Mouse (Mus musculus) stomach, postnatal 0 days (tissue): Measurements from ENCODE around the gene Krtap8-1. TPM values are rescaled to one million over a fixed set of nuclear protein-coding genes. Genes with fewer than 3 reads are reported as not detected.

ENCODE experiments used
- ATAC-seq: fragments of 200-750 bp; cut with Nextera tagmentation; 2 replicates; pipeline ENCODE4 v1.8.0; 2017; ENCODE audit not compliant: low FRiP score, low TSS enrichment
- DNase-seq: peaks from one replicate; pipeline ENCODE4 v3.0.0-alpha.2; 2016; ENCODE audit warnings: low spot score
- H3K27ac ChIP-seq: fragments of 300-500 bp; sonication (generic); replicated peaks from 2 replicates; pipeline ENCODE4 v1.5.1; 2014; ENCODE audit warnings: mild to moderate bottlenecking, control low read depth
- H3K27me3 ChIP-seq: fragments of 300-500 bp; sonication (generic); 2 replicates; pipeline ENCODE4 v1.6.1; 2014; ENCODE audit warnings: low read length; ENCODE audit not compliant: control insufficient read depth, insufficient read depth
- H3K36me3 ChIP-seq: fragments of 300-500 bp; sonication (generic); 2 replicates; pipeline ENCODE4 v1.6.1; 2014; ENCODE audit warnings: low read length, mixed read lengths; ENCODE audit not compliant: control insufficient read depth, insufficient read depth
- H3K4me1 ChIP-seq: fragments of 300-500 bp; sonication (generic); replicated peaks from 2 replicates; pipeline ENCODE4 v1.6.1; 2014; ENCODE audit warnings: antibody characterized with exemption; ENCODE audit not compliant: control insufficient read depth, insufficient read depth
- H3K4me2 ChIP-seq: fragments of 300-500 bp; sonication (generic); replicated peaks from 2 replicates; pipeline ENCODE4 v1.6.1; 2014; ENCODE audit warnings: low read depth, mild to moderate bottlenecking, control low read depth, moderate library complexity
- H3K4me3 ChIP-seq: fragments of 300-500 bp; sonication (generic); 2 replicates; pipeline ENCODE4 v1.5.1; 2014; ENCODE audit warnings: low read depth, low read length, control low read depth
- H3K9ac ChIP-seq: fragments of 300-500 bp; sonication (generic); 2 replicates; pipeline ENCODE4 v1.6.1; 2014; ENCODE audit warnings: mild to moderate bottlenecking, low read length, control low read depth, mixed read lengths
- H3K9me3 ChIP-seq: fragments of 300-500 bp; sonication (generic); 2 replicates; pipeline ENCODE4 v1.6.1; 2016; ENCODE audit warnings: low read length; ENCODE audit not compliant: control insufficient read depth
- CTCF ChIP-seq: IDR thresholded peaks from 2 replicates; pipeline ENCODE4 v1.5.1; 2016; ENCODE audit warnings: antibody characterized with exemption, low read depth, mild to moderate bottlenecking, moderate library complexity
- EP300 ChIP-seq: optimal IDR thresholded peaks from 2 replicates; pipeline ENCODE3; 2016; ENCODE audit warnings: antibody characterized with exemption
- WGBS: fragments of 180-500 bp; shearing (Covaris S2); extraction: QIAGEN DNeasy Blood & Tissue Kit; methylation state at CpG from one replicate; pipeline ENCODE4 v1.1.7; 2014; 5-methylcytosine and 5-hydroxymethylcytosine counted together
- polyA plus RNA-seq: library from polyadenylated mRNA; unstranded; fragments of >200 nt; fragmentation: Nextera tagmentation; extraction: Ambion mirVana; gene quantifications from 2 replicates; pipeline ENCODE4 v1.2.1, GENCODE M21; 2015

Gene Krtap8-1
- polyA plus RNA-seq, 1 experiment from 2014 or later = not detected

- no peak for DNase-seq
- 89% methylated on average over 5 of the region's 5 CpGs for WGBS
- H3K4me3 ChIP-seq = no peak overlapping the region
- no peak for ATAC-seq
- H3K27ac ChIP-seq = no peak overlapping the region
- H3K9me3 ChIP-seq = no peaks in the 10 kb centered on the region
- H3K9ac ChIP-seq = no peak overlapping the region
- TF ChIP-seq CTCF = no peak
- H3K4me1 ChIP-seq = no peaks in the 10 kb centered on the region
- no peaks in the 10 kb centered on the region for H3K27me3 ChIP-seq
- H3K36me3 ChIP-seq = no peaks in the 10 kb centered on the region
- H3K4me2 ChIP-seq = no peak overlapping the region
Measured at GRCm38 (mm10) chr16:89497002-89497401, 9.2 kb upstream of the Krtap8-1 start.

GRCm38 (mm10) chr16:89495394-89496153 lies 7.8 kb upstream of the Krtap8-1 start:
- Histone ChIP-seq H3K27me3 (no peaks in the 10 kb centered on the region), H3K27ac (no peak overlapping the region), H3K4me1 (no peaks in the 10 kb centered on the region), H3K4me2 (no peak overlapping the region), H3K9me3 (no peaks in the 10 kb centered on the region), H3K4me3 (no peak overlapping the region), H3K36me3 (no peaks in the 10 kb centered on the region), H3K9ac (no peak overlapping the region)
- ATAC-seq = no peak
- 78% methylated on average over 7 of the region's 7 CpGs for WGBS
- TF ChIP-seq CTCF (no peak), EP300 (no peak)
- no peak for DNase-seq

GRCm38 (mm10) chr16:89477679-89478314 lies 10.0 kb downstream of the Krtap8-1 start:
- no peaks in the 10 kb centered on the region for H3K4me1 ChIP-seq
- H3K9me3 ChIP-seq = no peaks in the 10 kb centered on the region
- 81% methylated on average over 12 of the region's 12 CpGs for WGBS
- TF ChIP-seq EP300 (no peak), CTCF (no peak)
- no peaks in the 10 kb centered on the region for H3K27me3 ChIP-seq
- no peaks in the 10 kb centered on the region for H3K36me3 ChIP-seq
- H3K4me2 ChIP-seq = no peak overlapping the region
- H3K4me3 ChIP-seq = no peak overlapping the region
- ATAC-seq (peak; percentile 38; the same call in 1 of the 2 replicates), DNase-seq (no peak)
- no peak overlapping the region for H3K27ac ChIP-seq
- no peak overlapping the region for H3K9ac ChIP-seq

- TF ChIP-seq EP300 = no peak
- TF ChIP-seq CTCF = no peak
- 57% methylated on average over 5 of the region's 5 CpGs for WGBS
- Histone ChIP-seq H3K4me1 (no peaks in the 10 kb centered on the region), H3K9ac (no peak overlapping the region), H3K36me3 (no peaks in the 10 kb centered on the region), H3K4me3 (no peak overlapping the region), H3K9me3 (no peaks in the 10 kb centered on the region), H3K27me3 (no peaks in the 10 kb centered on the region), H3K27ac (no peak overlapping the region), H3K4me2 (no peak overlapping the region)
- no peak for ATAC-seq
- no peak for DNase-seq
Measured at GRCm38 (mm10) chr16:89461189-89461588, 26.6 kb downstream of the Krtap8-1 start.

Other genes starting within 250 kb of the Krtap8-1 start
- not detected in 2 replicates for gene Krtap21-1, start 84.1 kb downstream of the Krtap8-1 start, polyA plus RNA-seq
- gene Krtap6-2, start 67.8 kb downstream of the Krtap8-1 start, polyA plus RNA-seq = not detected in 2 replicates
- not detected in 2 replicates for gene Krtap7-1, start 20.4 kb upstream of the Krtap8-1 start, polyA plus RNA-seq
- not detected in 2 replicates for gene Krtap11-1, start 83.2 kb upstream of the Krtap8-1 start, polyA plus RNA-seq